Mouse (Mus musculus) G1E (cell line): Measurements from ENCODE around the gene Podxl. TPM values are rescaled to one million over a fixed set of nuclear protein-coding genes. Genes with fewer than 3 reads are reported as not detected.

Experiments
- ATAC-seq: 2 replicates; pipeline ENCODE4 v1.8.0; 2016; ENCODE audit warnings: mild to moderate bottlenecking; ENCODE audit not compliant: insufficient number of reproducible peaks, poor library complexity, low FRiP score, severe bottlenecking; ENCODE audit errors: extremely low read depth
- DNase-seq: peaks from one replicate; pipeline ENCODE4 v3.0.0; 2012; ENCODE audit warnings: low spot score
- H3K27me3 ChIP-seq: 2 replicates; pipeline ENCODE4 v1.6.1; 2012; ENCODE audit warnings: mild to moderate bottlenecking, low read length, inconsistent platforms; ENCODE audit not compliant: insufficient read depth
- H3K36me3 ChIP-seq: replicated peaks from 2 replicates; pipeline ENCODE3; 2012; ENCODE audit warnings: mild to moderate bottlenecking, inconsistent platforms
- H3K4me1 ChIP-seq: 2 replicates; pipeline ENCODE4 v1.6.1; 2012; ENCODE audit warnings: low read depth, low read length, inconsistent platforms, mixed read lengths; ENCODE audit not compliant: insufficient read depth
- H3K4me3 ChIP-seq: 2 replicates; pipeline ENCODE4 v1.5.1; 2012; ENCODE audit warnings: low read depth, mild to moderate bottlenecking, inconsistent platforms, low read length, moderate library complexity, mixed read lengths
- H3K9me3 ChIP-seq: replicated peaks from 2 replicates; pipeline ENCODE4 v1.6.1; 2012; ENCODE audit warnings: inconsistent platforms
- CTCF ChIP-seq: IDR thresholded peaks from 2 replicates; pipeline ENCODE4 v1.5.1; 2012; ENCODE audit warnings: low read depth, low read length, inconsistent platforms, mixed read lengths
- GATA1 ChIP-seq: IDR thresholded peaks from 2 replicates; pipeline ENCODE4 v1.6.1; 2012; ENCODE audit warnings: borderline replicate concordance, low read length, inconsistent platforms, mixed read lengths
- GATA2 ChIP-seq: IDR thresholded peaks from 2 replicates; pipeline ENCODE4 v1.6.1; 2012; ENCODE audit warnings: low read depth, low read length, inconsistent platforms, borderline replicate concordance
- POLR2AphosphoS5 ChIP-seq: IDR thresholded peaks from 2 replicates; pipeline ENCODE4 v1.6.1; 2012; ENCODE audit warnings: low read depth, low read length, inconsistent platforms; ENCODE audit not compliant: insufficient replicate concordance
- TAL1 ChIP-seq: conservative IDR thresholded peaks from 2 replicates; pipeline ENCODE4 v1.6.1; 2012; ENCODE audit warnings: low read depth, low read length, inconsistent platforms, mixed read lengths
- polyA plus RNA-seq: library from polyadenylated mRNA; stranded (reverse); fragments of >175 nt; gene quantifications from 2 replicates; pipeline ENCODE4 v1.2.3, GENCODE M21; 2012
- total RNA-seq, 2 experiments: library from RNA; stranded (forward) in 1 of 2; stranded (reverse) in 1 of 2; fragments of 200-1000 nt in 1 of 2; fragments of >200 nt in 1 of 2; fragmentation: Nextera tagmentation in 1 of 2; gene quantifications; 2 replicates each; pipeline ENCODE4 v1.2.3; 2014 to 2017

The Podxl gene
- total and polyA plus RNA-seq, 3 experiments = 45.3 to 49.7 (median 46.1) TPM

GRCm38 (mm10) chr6:31502614-31503013 is 61.2 kb downstream of the Podxl start:
- no peaks in the 10 kb centered on the region for H3K27me3 ChIP-seq
- DNase-seq (no peak), ATAC-seq (no peak)
- TF ChIP-seq GATA1 (no peak), GATA2 (no peak), POLR2AphosphoS5 (no peak)
- no peaks in the 10 kb centered on the region for H3K9me3 ChIP-seq
- no peaks in the 10 kb centered on the region for H3K4me1 ChIP-seq
- H3K4me3 ChIP-seq = no peak overlapping the region
- peaks cover 68% of the 10 kb centered on the region for H3K36me3 ChIP-seq

- H3K9me3 ChIP-seq = no peaks in the 10 kb centered on the region
- peaks cover 70% of the 10 kb centered on the region for H3K36me3 ChIP-seq
- no peaks in the 10 kb centered on the region for H3K4me1 ChIP-seq
- no peak overlapping the region for H3K4me3 ChIP-seq
- no peak for DNase-seq
- TF ChIP-seq POLR2AphosphoS5 (no peak), CTCF (no peak), GATA1 (no peak)
- no peak for ATAC-seq
- no peaks in the 10 kb centered on the region for H3K27me3 ChIP-seq
These were observed 63.1 kb downstream of the Podxl start for GRCm38 (mm10) chr6:31500691-31501090.

GRCm38 (mm10) chr6:31500260-31500659 is 63.5 kb downstream of the Podxl start:
- no peaks in the 10 kb centered on the region for H3K4me1 ChIP-seq
- no peaks in the 10 kb centered on the region for H3K27me3 ChIP-seq
- no peaks in the 10 kb centered on the region for H3K9me3 ChIP-seq
- DNase-seq = no peak
- TF ChIP-seq CTCF (no peak), GATA2 (no peak), TAL1 (no peak), POLR2AphosphoS5 (no peak), GATA1 (no peak)
- H3K4me3 ChIP-seq = no peak overlapping the region
- no peak for ATAC-seq
- H3K36me3 ChIP-seq = peaks cover 70% of the 10 kb centered on the region

DNA sequence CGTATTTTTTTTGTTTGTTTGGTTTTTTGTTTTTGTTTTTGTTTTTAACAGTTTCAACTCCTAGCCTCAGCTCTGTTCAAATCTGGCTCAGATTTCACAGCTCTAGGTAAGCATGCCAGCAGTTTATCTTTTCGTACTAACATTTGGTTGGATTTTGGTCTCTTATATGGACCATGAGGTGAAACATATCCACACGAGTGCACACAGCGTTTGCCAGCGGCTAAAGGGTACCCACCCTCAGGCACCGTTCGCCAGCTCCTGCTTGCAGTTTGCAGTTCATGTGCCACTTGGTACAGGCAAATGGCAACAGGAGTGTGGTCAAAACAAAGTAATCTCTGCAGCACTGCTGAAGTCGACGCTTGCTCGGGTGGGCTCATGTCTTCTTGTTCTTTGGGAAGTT is 63.9 kb downstream of the Podxl start:
- TF ChIP-seq POLR2AphosphoS5 (no peak), GATA2 (no peak), TAL1 (no peak), CTCF (no peak), GATA1 (no peak)
- no peak for ATAC-seq
- Histone ChIP-seq H3K4me3 (no peak overlapping the region), H3K36me3 (peaks cover 67% of the 10 kb centered on the region), H3K4me1 (no peaks in the 10 kb centered on the region), H3K9me3 (no peaks in the 10 kb centered on the region), H3K27me3 (no peaks in the 10 kb centered on the region)
- DNase-seq = no peak

DNA sequence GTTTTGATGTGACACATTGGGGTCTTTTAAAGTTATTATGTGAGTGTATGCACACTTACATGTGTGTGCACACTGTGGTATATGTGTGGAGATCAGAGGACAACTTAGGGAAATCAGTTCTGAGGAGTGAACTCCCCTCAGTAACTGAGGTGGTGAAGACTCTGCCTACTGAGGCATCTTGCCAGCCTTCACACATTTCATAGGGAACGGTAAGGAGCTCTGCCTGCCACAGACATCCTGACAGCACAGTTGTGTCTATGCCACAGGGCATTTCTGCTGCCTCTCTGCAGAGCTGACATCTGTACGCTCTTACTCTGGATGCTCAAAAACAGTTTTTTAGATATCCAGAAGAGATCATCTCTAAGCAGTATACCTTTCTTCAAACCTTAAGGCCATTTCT is 67.6 kb downstream of the Podxl start:
- no peak overlapping the region for H3K4me3 ChIP-seq
- no peaks in the 10 kb centered on the region for H3K27me3 ChIP-seq
- peaks cover 47% of the 10 kb centered on the region for H3K36me3 ChIP-seq
- DNase-seq (no peak), ATAC-seq (no peak)
- TF ChIP-seq GATA1 (no peak), GATA2 (no peak), TAL1 (no peak), POLR2AphosphoS5 (no peak), CTCF (no peak)
- H3K9me3 ChIP-seq = no peaks in the 10 kb centered on the region
- no peaks in the 10 kb centered on the region for H3K4me1 ChIP-seq

DNA sequence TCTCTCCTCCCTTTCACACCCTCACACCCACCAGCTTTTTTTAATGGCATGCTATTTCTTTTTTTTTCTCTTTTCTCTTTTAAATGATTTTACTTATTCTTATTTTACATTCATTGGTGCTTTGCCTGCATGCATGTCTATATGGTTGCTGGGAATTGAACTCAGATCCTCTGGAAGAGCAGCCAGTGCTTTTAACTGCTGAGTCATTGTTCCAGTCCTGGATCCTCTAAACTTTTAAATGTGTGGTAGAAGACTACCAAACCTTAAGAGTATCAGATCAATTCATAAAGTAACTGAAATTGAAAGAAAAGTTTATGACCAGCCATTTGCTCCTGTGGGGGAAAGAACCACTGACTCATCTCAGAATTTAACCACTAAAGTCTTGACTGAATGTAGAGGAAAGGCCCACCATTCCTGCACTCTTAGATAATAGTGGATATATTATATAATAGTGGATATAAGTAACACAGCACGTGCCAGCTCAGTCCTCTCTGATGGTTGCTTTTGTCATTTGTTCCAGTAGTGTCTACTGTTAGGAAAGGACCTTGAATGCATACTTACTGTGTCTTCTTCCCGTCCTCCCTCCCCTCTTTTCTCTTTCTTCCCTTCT is 68.6 kb downstream of the Podxl start:
- no peak for DNase-seq
- no peak for TF ChIP-seq GATA2
- TF ChIP-seq CTCF = no peak
- TF ChIP-seq TAL1 = no peak
- no peak for TF ChIP-seq POLR2AphosphoS5
- TF ChIP-seq GATA1 = no peak
- H3K27me3 ChIP-seq = no peaks in the 10 kb centered on the region
- no peak overlapping the region for H3K4me3 ChIP-seq
- no peaks in the 10 kb centered on the region for H3K9me3 ChIP-seq
- H3K36me3 ChIP-seq = peaks cover 50% of the 10 kb centered on the region
- ATAC-seq = no peak
- no peaks in the 10 kb centered on the region for H3K4me1 ChIP-seq
